Mouse (Mus musculus) megakaryocyte-erythroid progenitor cell, adult 5-6 weeks (primary cell): ENCODE measurements around the gene Gm28434. TPM values are rescaled to one million over a fixed set of nuclear protein-coding genes. Genes with fewer than 3 reads are reported as not detected.

Experiments used
- ATAC-seq: replicated peaks from 2 replicates; pipeline ENCODE4 v1.8.0; 2016; ENCODE audit warnings: mild to moderate bottlenecking, inconsistent platforms; ENCODE audit not compliant: severe bottlenecking, poor library complexity, low FRiP score, low TSS enrichment
- total RNA-seq, 2 experiments: library from RNA; stranded (forward) in 1 of 2; stranded (reverse) in 1 of 2; fragments of 200-1000, 215-1000 nt in 1 of 2; fragments of >200 nt in 1 of 2; fragmentation: Nextera tagmentation in 1 of 2; gene quantifications; 2 replicates each; pipeline ENCODE4 v1.2.3; 2014 to 2017

The Gm28434 gene
- total RNA-seq (2014; fragmentation: Nextera tagmentation) (not detected in 2 replicates), total RNA-seq (2017) (not detected in 2 replicates)

DNA sequence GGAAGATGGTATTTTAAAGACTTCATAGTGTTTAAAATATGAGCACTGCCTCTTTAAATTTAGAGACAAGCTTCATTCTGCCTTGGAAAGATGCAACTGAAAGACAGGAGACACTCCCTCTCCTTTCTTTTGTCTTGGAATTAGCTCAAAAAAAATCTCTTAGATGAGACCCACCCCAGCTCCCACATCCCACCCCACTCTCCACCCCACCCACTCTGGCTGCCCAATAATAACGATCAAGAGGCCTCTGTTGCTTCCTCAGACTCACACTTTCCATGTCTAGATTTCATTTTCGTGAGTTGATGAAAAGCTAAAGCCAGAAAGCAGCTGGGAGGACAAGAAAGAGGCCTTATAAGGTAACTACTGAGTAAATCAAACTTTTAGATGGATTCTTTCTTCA lies at the start of gene Gm28434, which contains the start of gene 2310003L06Rik:
Gene Gm28434 (plus strand): TSS at position 317 of the 400 bp plus-strand sequence.
Gene 2310003L06Rik (plus strand): TSS at position 259 of the 400 bp plus-strand sequence.
- no peak for ATAC-seq

GRCm38 (mm10) chr5:87925372-87925771 lies 43.9 kb upstream of the Gm28434 start, which contains the start of gene Csn3:
Gene Csn3, plus strand, starts transcription at chr5:87925579.
- no peak for ATAC-seq

DNA sequence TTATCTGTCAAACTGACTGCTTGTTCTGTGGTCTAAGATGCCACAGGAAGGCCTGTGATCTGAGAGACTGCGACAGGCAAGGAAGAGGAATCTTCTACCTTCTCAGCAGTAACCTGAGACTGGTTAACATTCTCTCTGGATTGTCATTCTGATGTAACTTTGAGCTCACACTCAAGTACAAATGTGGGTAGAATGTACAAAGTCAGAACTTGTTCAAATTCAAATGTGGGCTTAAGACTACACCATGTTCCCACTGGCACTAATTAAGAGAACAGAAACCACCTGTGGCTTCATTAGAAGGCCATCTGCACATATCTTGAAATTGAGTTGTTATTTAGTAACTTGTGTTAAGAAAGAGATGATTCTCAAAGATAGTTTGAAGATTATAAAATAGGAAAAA lies 37.7 kb upstream of the Gm28434 start:
- no peak for ATAC-seq

DNA sequence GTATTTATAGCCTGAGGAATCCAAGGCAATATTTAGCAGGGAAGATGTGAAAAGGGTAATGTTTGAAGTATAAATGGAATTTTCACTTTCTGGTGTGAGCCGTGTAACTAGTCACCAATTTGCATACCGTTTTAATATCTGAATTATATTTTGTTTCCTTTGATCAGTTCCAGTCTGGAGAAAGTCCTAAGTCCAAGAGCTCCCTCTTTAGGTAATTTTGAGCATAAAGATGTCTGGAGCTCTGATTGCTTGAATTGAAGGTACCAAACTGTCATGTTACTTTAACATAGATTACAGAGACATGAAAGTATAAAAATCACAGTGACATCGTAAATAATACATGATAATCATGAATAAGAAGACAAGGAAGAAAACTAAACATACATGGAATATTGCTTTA lies 28.6 kb upstream of the Gm28434 start:
- ATAC-seq: no peak

DNA sequence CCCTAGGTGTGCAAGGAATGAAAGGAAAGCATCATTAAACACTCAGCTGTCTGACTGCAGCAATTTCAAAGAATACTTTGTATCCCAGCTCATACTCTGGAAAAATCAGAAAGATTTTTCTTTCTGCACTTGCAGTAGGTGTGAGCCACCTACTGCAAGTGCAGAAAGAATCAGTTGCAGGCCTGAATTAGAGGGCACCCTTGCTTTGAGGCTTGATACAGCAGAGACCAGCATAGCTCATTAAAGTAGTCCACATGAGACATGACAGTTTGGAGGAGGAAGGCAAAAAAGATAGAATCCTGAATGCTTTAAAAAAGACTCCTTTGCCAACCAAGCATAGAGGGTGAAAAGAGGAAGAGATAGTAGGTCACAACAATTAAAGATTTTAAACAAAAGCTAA lies 26.8 kb upstream of the Gm28434 start:
- no peak for ATAC-seq

DNA sequence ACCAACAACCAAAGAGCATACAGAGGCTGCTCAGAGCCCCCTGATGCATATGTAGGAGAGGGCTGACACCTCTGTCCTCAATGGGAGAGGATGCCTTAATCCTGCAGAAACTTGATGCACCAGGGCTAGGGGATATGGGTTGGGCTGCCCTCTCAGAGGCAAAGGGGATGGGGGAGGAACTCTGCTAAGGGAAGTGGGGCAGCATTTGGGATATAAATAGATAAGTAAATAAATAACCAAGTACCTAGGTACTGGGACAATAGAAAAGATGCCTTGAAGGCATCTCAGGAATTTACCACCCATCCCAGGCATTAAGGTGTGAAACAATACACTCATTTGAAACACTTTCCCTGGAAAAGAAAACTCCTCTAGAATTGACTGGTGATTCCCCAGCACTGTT lies 17.5 kb upstream of the Gm28434 start:
- ATAC-seq: no peak

DNA sequence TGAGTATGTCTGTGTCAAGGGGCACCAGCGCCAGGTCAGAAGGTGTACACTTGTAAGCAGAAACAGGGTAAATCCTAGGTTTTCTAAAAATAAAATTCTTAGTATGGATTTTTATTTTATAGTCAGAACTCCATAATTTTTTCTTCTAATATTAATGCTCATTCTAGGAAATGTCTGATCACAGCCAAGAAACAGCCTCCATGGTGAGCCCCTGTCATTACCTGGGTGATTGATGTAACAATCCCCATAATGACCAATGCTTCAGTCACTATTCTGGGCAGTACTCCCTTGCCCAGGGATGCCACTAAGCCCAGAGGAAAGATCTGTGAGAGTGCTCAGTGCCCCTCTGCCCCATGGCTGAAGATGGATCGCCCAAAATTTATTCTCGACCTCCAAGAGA lies 9.8 kb downstream of the Gm28434 start, which contains the start of gene Cabs1:
Gene Cabs1 (plus strand): TSS at position 301 of the 400 bp plus-strand sequence.
- ATAC-seq: no peak

GRCm38 (mm10) chr5:87982468-87983214 lies 13.3 kb downstream of the Gm28434 start:
- ATAC-seq: no peak

DNA sequence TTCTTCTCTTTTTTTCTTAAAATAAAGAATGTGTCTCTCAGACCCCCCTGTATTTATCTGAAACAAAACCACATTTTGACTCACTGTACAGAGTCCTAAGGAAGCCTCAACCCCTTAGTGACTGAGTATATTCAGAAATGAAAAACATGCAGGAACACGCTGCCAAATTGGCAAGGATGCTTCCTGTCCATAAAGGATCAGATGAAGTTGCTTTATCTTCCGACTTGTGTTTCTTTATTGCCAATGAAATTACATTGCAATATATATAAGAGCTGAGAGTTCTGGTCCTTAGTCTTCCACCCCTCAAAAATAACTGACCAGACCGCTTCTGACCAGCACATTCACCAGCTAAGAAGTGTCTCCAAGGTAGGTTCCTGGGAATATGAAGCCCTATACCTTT lies 32.9 kb downstream of the Gm28434 start, which contains the start of gene Smr3a:
Gene Smr3a (plus strand): TSS at position 301 of the 400 bp plus-strand sequence.
- no peak for ATAC-seq

GRCm38 (mm10) chr5:88005241-88005640 lies 35.9 kb downstream of the Gm28434 start:
- no peak for ATAC-seq

Other genes starting within 250 kb of the Gm28434 start
- not detected in 2 replicates for gene Csn1s2a, start 194.9 kb upstream of the Gm28434 start, total RNA-seq (2014; fragmentation: Nextera tagmentation)
- not detected in 2 replicates for gene Csn1s2a, start 194.9 kb upstream of the Gm28434 start, total RNA-seq (2017)
- not detected in 2 replicates for gene Csn1s2b, start 161.4 kb upstream of the Gm28434 start, total RNA-seq (2014; fragmentation: Nextera tagmentation)
- not detected in 2 replicates for gene Csn1s2b, start 161.4 kb upstream of the Gm28434 start, total RNA-seq (2017)
- not detected in 2 replicates for gene Prr27, start 143.8 kb upstream of the Gm28434 start, total RNA-seq (2014; fragmentation: Nextera tagmentation)
- gene Prr27, start 143.8 kb upstream of the Gm28434 start, total RNA-seq (2017): not detected in 2 replicates
- gene Odam, start 84.5 kb upstream of the Gm28434 start, total RNA-seq (2014; fragmentation: Nextera tagmentation): not detected in 2 replicates
- gene Odam, start 84.5 kb upstream of the Gm28434 start, total RNA-seq (2017): not detected in 2 replicates
- gene Csn3, start 43.9 kb upstream of the Gm28434 start, total RNA-seq (2014; fragmentation: Nextera tagmentation): not detected in 2 replicates
- not detected in 2 replicates for gene Csn3, start 43.9 kb upstream of the Gm28434 start, total RNA-seq (2017)
- not detected in 2 replicates for gene 2310003L06Rik, start 58 bp upstream of the Gm28434 start, total RNA-seq (2014; fragmentation: Nextera tagmentation)
- not detected in 2 replicates for gene 2310003L06Rik, start 58 bp upstream of the Gm28434 start, total RNA-seq (2017)
- gene Cabs1, start 9.9 kb downstream of the Gm28434 start, total RNA-seq (2014; fragmentation: Nextera tagmentation): not detected in 2 replicates
- not detected in 2 replicates for gene Cabs1, start 9.9 kb downstream of the Gm28434 start, total RNA-seq (2017)
- not detected in 2 replicates for gene Smr3a, start 33.0 kb downstream of the Gm28434 start, total RNA-seq (2014; fragmentation: Nextera tagmentation)
- not detected in 2 replicates for gene Smr3a, start 33.0 kb downstream of the Gm28434 start, total RNA-seq (2017)
- not detected in 2 replicates for gene Smr2, start 117.0 kb downstream of the Gm28434 start, total RNA-seq (2014; fragmentation: Nextera tagmentation)
- not detected in 2 replicates for gene Smr2, start 117.0 kb downstream of the Gm28434 start, total RNA-seq (2017)
- not detected in 2 replicates for gene Gm11116, start 142.0 kb downstream of the Gm28434 start, total RNA-seq (2014; fragmentation: Nextera tagmentation)
- not detected in 2 replicates for gene Gm11116, start 142.0 kb downstream of the Gm28434 start, total RNA-seq (2017)
- gene Gm11115, start 184.6 kb downstream of the Gm28434 start, total RNA-seq (2014; fragmentation: Nextera tagmentation): not detected in 2 replicates
- gene Gm11115, start 184.6 kb downstream of the Gm28434 start, total RNA-seq (2017): not detected in 2 replicates